Mouse (Mus musculus): ENCODE measurements around the gene Isl1.

Gene Isl1

DNA sequence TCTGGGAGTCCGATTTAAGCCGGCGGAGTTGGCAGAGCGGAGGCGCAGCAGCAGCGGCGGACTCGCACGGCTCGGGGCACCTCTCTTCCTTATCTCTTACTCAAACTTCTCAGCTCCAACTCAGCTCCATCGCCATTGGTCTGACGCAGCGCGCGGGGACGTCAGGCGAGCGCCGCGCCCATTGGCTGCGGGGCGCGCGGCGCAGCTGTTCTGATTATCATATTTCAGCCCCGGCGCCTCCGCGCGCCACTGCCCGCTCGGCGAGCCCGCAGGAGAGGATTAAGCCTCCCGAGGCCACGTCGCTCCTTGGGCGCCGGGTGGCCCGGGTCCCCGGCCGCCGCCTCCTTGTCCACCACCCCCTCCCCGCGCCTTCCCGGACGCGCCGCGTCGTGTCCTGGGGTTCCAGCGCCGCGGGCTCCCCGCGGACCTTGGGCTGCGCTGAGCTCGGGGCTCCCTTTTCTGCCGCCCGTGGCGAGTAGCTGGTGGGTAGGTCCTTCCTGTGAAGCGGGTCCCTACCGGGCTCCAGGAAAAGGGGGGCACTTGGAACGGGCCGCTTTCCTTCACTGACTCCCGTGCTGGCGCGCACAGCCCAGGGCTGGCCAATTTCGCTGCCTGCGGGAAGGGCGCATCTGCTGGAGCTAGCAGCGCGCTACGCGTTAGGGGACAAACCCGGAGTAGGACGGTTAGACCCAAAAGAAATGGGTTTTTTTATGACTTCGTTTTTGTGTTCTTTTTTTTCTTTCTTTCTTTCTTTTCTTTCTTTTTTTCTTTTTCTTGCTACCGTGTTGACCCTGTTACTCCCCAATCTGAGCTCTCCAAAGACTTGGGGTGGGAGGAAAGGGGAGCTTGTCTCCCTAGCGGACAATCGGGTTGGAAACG lies at the start of gene Isl1:
Isl1 (minus strand) TSS at position 106 of the 879 bp plus-strand sequence.
- no peak for DNase-seq

DNA sequence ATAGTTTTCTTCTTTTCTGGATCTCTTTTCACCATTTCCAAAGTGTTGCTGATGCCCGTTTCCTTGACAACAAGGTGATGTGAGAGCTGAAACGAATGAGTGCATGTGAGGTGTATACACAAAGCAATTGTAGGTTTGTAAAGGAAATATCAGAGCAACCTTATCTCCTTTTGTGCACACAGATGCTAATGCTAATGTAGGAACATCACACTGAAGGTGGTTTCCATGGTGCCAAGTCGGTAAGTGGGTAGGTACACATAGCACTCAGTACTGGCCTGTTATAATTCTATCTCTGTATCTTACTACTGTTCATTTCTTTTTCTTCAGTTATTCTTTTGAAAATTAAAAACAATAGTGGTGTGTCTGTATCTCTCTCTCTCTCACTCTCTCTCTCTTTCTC lies 26.3 kb upstream of the Isl1 start:
- no peak for DNase-seq

GRCm38 (mm10) chr13:116313636-116314530 lies 4.4 kb upstream of the Isl1 start:
- DNase-seq, result no peak

DNA sequence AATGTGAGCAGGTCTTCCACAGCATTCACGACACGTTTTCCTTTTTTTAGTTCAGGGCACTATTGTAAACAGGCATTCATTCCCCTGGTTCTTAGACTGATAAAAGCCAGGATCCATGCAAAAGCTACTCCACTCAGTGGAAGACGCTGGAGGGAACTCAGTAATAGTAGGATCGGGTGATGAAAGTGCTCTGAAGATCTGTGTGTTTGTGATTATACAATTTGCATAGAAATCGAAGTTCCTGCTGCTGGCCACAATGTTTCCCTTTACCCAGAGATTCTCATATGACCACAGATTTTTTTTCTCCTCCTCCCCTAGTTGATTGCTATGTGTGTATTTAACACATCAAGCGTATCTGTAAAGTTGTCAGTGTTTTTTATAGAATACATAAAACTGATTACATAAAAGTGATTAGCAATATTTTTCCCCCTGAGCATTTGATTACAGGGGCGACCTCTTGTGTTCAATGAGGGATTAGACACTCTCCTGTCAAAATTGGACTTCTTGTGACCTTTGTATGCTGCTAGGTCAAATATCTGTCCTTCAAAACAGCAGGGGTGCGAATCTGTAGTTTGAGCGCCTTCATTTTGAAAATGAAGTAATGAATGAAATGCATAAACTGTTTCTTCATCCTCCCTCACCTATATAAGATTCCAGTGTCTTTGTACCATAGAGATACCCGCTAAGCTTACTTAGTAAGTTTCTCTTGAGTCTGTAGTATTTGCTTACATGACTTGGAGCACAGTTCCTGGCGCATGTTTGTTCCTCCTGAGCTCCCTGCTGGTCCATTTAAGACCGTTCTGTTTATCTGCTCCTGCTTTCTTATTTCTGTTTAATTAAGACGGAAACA lies 2.6 kb upstream of the Isl1 start:
- DNase-seq, result no peak

GRCm38 (mm10) chr13:116311011-116311410 lies 1.5 kb upstream of the Isl1 start:
- no peak for DNase-seq

DNA sequence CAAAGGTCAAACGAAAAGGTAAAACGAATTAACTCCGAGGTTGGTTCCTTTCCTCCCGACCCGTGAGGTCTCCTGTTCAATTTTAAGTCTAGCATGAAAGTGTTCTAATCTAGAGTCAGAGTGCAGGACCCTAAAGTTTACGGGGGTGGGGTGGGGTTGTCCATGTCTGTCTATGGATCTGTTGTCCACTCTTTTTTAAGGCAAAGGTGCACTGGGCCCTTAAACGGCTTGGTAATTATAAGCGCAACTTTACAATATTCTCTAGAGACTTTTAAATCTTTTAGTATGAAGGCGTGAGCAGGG lies 925 bp upstream of the Isl1 start:
- DNase-seq, result no peak

DNA sequence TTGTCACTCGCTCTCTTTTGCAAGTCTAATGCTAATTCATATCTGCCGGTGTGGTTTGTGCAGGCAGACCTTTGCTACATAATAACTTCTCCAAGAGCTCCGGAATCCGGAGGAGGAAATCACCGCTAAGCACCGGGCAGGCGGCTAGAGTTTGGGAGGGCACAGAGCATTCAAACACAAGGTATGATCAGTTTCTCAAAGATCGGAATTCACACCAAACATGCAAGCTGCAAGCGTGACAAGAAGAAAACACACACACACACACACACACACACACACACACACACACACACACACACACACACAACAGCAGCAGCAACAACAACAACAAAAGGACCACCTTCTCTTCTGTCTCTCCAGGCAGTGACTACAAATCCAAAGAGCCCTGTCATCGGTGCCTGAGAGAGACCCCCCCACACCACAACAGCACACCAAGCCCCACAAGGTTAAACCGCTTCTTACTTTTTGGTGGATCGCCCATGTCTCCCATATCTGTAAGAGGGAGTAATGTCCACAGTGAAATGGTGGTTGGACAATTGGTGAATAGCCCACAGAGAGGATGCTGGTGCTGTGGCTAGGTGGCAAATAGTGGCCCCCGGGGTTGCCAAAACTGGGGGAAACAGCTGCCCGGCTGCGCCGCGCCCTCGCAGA lies 431 bp downstream of the Isl1 start:
- no peak for DNase-seq

GRCm38 (mm10) chr13:116308121-116308932 lies 1.2 kb downstream of the Isl1 start:
- DNase-seq, result no peak

DNA sequence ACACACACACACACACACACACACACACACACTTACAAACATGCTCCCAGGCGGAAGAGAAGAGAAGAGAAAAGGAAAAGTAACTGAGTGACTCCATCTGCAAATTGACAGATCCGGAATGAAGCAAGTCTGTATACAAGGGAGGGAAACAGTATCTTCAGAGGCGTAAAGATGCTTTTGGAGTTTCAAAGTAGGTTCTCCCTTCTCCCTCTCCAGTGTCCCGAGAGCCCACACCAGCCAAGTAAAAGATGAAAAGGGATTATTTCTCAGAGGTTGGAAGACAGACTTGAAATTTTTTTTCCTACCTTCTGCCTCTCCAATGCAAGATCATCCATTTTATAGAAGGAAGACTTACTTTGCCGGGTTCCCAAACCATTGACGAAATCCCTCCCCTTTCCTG lies 2.9 kb downstream of the Isl1 start:
- no peak for DNase-seq

GRCm38 (mm10) chr13:116305721-116306120 lies 3.8 kb downstream of the Isl1 start:
- no peak for DNase-seq

DNA sequence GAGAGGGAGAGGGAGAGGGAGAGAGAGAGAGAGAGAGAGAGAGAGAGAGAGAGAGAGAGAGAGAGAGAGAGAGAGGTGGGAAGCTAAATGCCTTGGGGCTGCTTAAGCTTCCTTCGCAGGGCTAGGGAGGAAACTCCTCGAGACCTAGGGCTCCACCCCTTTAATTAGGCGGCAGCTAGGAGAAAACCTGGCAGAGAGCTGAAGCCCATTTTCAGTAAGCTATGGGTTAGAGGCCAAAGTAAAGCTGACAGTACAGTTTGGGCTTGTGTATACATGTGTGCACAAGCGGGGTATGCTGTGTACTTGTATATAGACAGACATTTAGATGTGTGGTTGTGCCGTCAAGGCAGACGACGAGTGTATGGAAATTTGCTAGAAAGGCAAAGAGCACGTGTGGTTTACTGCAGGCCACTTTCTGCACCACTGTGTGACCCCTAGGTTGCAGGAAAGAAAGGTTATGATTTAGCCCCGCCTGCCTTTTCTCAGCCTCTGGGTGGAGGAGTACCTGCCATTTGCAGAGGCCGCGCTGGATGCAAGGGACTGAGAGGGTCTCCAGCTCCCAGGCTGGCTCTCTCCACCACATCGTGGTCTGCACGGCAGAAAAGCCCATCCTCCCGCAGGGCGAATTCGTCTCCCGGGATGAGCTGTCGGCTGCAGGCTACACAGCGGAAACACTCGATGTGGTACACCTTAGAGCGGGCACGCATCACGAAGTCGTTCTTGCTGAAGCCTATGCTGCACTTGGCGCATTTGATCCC lies 4.6 kb downstream of the Isl1 start:
- no peak for DNase-seq

GRCm38 (mm10) chr13:116303766-116304165 lies 5.7 kb downstream of the Isl1 start:
- DNase-seq, result no peak

DNA sequence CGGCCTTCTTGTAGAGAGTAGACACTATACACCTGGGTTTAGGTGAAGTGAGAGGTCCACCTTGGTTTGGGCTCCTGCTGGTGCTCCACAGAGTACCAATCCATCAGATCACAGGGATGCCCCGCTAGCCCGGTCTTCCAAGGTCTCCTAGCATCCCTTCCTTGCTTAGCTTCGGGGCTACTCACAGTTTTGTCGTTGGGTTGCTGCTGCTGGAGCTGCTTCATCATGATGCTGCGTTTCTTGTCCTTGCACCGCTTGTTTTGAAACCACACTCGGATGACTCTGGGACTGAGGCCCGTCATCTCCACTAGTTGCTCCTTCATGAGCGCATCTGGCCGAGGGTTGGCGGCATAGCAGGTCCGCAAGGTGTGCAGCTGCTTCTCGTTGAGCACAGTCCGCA lies 6.6 kb downstream of the Isl1 start:
- DNase-seq, result no peak

- DNase-seq, result no peak
Observed at GRCm38 (mm10) chr13:116301706-116302105, 7.8 kb downstream of the Isl1 start.

- DNase-seq, result no peak
Observed at GRCm38 (mm10) chr13:116299241-116299640, 10.2 kb downstream of the Isl1 start.

- DNase-seq, result no peak
Observed at GRCm38 (mm10) chr13:116298641-116299170, 10.8 kb downstream of the Isl1 start.

GRCm38 (mm10) chr13:116298001-116298400 lies 11.5 kb downstream of the Isl1 start:
- no peak for DNase-seq

DNA sequence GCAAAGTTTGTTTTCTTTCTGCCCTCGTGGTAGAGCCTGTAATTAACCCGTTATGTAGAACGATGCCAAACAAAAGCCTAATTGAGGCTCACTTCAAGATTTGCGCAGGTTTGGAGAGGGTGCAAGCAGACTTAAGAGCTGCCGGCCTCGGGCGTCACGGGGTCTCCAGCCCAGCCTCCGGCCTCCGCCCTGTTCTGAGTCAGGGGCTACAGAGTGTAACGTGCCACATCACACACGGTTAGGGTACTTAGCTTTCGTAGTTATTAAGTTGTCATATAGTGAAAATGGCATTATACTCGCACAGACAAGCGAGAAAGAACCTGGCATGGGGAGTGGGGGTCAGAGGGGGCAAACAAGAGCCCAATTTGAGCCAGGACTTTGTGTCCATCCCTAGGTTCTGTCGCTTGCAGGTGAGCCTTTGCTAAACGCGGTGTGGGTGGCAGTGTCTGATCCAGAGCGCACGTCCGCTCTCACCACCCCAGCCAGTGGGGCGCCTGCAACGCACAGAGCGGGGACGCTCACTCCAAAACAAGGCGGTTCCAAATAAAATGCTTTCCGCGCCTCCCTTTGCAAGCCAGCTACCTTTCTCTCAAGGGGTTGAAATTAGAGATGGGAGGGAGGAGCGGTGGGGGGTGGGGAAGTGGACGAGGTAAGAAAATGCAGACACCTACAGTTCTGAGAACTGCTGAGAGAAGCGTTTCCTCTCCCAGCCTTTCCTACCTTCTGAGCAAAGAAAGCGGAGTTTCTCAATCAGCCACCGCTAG lies 12.3 kb downstream of the Isl1 start:
- DNase-seq, result no peak

GRCm38 (mm10) chr13:116295401-116295800 lies 14.1 kb downstream of the Isl1 start:
- DNase-seq, result no peak

DNA sequence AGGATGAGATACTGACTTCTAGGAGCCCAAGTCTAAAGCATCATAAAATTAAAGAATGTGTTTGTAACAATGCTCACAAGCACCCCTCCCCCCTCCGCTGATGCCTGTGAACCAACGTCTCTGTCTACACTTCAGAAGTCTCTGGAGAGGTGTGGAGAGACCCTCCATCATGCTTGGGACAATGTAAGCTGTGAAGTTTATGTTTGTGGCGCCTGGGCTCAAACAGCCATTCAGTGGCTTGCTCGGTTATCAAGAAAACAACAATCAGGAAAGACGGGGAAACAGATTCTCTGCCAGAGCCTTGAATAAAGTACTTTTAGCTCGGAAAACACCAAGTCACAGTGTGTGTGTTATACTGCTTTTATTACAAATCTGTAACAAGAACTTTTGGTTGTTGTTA lies 14.8 kb downstream of the Isl1 start:
- no peak for DNase-seq
